Mouse (Mus musculus): Measurements from ENCODE around the gene Krtap1-4. TPM values are rescaled to one million over a fixed set of nuclear protein-coding genes. Genes with fewer than 3 reads are reported as not detected.

The Krtap1-4 gene
- polyA plus RNA-seq (2021; fragmentation: Nextera tagmentation): not detected in 2 replicates
- long read RNA-seq, experiment 1: 0 reads
- long read RNA-seq, experiment 2: 0 reads

GRCm38 (mm10) chr11:99583245-99583704 is at the start of gene Krtap1-4:
Gene Krtap1-4 (minus strand): TSS chr11:99583654.

GRCm38 (mm10) chr11:99628138-99628537 is 44.7 kb upstream of the Krtap1-4 start, which contains the start of gene Krtap4-1:
Gene Krtap4-1 (minus strand): TSS chr11:99628238.

GRCm38 (mm10) chr11:99620335-99620734 is 36.9 kb upstream of the Krtap1-4 start, which contains the start of gene Gm11562:
Gene Gm11562 (minus strand): TSS chr11:99620435.

GRCm38 (mm10) chr11:99614796-99615363 is 31.4 kb upstream of the Krtap1-4 start, which contains the start of gene Krtap2-4:
Gene Krtap2-4 (minus strand): TSS chr11:99614846.

DNA sequence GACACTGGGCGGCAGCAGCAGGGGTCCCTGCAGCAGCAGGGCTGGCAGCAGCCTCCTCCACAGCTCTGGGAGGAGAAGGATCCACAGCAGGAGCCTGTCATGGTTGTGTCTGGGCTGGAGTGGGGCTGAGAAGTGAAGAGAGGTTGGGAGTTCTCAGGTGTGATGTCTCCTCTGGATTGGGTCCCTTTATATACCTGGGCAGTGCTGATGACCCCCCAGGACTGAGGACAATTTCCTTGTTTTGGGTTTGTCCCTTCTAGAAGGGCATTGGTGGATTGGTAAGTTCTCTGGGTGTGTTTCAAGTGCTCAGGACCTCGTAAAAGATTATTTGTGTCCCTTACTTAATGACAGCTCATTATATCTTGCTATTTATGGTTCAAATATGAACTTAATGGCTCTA is 26.6 kb upstream of the Krtap1-4 start, which contains the start of gene Gm11937:
Gene Gm11937, minus strand, starts transcription at position 101 of the 400 bp plus-strand sequence.

GRCm38 (mm10) chr11:99603208-99603607 is 19.8 kb upstream of the Krtap1-4 start, which contains the start of gene Gm11938:
Gene Gm11938 (minus strand): TSS chr11:99603308.

GRCm38 (mm10) chr11:99597742-99598141 is 14.3 kb upstream of the Krtap1-4 start, which contains the start of gene Krtap9-3:
Gene Krtap9-3 (minus strand): TSS chr11:99598105.

GRCm38 (mm10) chr11:99590981-99591380 is 7.5 kb upstream of the Krtap1-4 start, which contains the start of gene Krtap1-3:
Gene Krtap1-3 (minus strand): TSS chr11:99591339.

DNA sequence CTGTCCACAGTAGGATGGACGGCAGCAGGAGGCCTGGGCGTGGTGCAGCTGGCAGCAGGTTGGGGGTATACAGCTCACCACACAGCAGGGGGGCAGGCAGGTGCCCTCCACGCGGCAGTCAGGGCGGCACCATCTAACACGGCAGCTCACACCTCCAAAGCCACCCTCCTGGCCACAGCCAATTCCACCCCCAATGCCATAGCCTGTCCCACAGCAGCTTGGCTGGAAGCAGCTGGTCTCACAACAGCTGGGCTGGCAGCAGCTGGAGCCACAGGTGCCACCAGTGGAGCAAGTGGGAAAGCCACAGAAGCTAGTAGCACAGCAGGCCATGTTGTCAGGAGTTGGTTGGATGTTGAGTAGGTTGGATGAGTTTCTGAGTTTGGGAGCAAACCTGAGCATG is 2.8 kb downstream of the Krtap1-4 start, which contains the start of gene Krtap1-5:
Gene Krtap1-5, minus strand, starts transcription at position 381 of the 400 bp plus-strand sequence.

DNA sequence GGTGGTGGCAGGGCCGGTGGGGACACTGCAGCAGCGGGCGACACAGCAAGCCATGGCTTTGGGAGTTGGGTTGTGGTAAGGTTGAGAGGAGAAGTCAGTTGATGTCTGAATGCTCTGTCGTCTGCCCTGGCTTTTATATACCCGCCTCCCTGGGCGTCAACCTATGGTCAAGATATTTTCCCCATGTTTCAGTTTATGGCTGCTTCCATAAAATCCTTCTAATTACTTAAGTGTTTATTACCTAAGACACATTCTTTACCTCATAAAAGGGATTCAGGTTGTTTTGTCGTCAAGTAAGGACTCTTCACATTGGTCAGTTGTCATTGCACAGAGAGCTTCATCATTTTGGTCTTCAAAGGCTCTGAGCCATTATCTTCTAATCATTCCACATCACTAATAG is 16.9 kb downstream of the Krtap1-4 start, which contains the start of gene Krtap3-1:
Gene Krtap3-1, minus strand, starts transcription at position 101 of the 400 bp plus-strand sequence.

DNA sequence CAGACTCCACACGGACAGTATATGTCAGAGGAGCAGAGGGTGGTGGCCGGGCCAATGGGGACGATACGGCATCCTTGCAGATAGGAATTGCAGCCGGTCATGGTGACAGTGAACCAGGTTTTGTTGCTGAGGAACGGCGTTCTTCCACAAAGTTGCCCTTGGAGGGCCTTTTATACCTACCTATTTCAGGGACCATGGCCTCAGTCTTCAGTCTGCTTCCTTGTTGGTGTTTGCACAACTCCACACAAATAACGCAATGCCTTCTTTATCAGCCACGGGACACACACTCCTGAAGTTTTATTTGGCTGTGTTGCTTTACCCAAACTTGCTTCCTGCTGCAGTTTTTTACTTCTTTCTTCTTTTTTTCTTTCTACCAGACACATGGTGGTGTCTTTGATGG is 24.1 kb downstream of the Krtap1-4 start, which contains the start of gene Gm11939:
Gene Gm11939, minus strand, starts transcription at position 101 of the 400 bp plus-strand sequence.

GRCm38 (mm10) chr11:99556753-99557152 is 26.7 kb downstream of the Krtap1-4 start, which contains the start of gene Krtap3-2:
Gene Krtap3-2 (minus strand): TSS chr11:99556853.

GRCm38 (mm10) chr11:99550765-99551164 is 32.7 kb downstream of the Krtap1-4 start, which contains the start of gene Krtap3-3:
Gene Krtap3-3 (minus strand): TSS chr11:99550865.

Other genes starting within 250 kb of the Krtap1-4 start
- gene Krt26, start 245.7 kb downstream of the Krtap1-4 start, polyA plus RNA-seq (2021; fragmentation: Nextera tagmentation): 0.05 TPM in 1 of 2 replicates, not detected in the other
- not detected in 2 replicates for gene Krt27, start 232.6 kb downstream of the Krtap1-4 start, polyA plus RNA-seq (2021; fragmentation: Nextera tagmentation)
- 0.13 and 0.16 TPM in 2 replicates for gene Krt28, start 208.8 kb downstream of the Krtap1-4 start, polyA plus RNA-seq (2021; fragmentation: Nextera tagmentation)
- gene Krt10, start 194.3 kb downstream of the Krtap1-4 start, polyA plus RNA-seq (2021; fragmentation: Nextera tagmentation): 39.1 and 40.8 TPM in 2 replicates
- gene Krt12, start 161.4 kb downstream of the Krtap1-4 start, polyA plus RNA-seq (2021; fragmentation: Nextera tagmentation): 21.1 and 24.0 TPM in 2 replicates
- gene Krt20, start 145.5 kb downstream of the Krtap1-4 start, polyA plus RNA-seq (2021; fragmentation: Nextera tagmentation): 0.43 TPM in 1 of 2 replicates, not detected in the other
- gene Krt23, start 90.5 kb downstream of the Krtap1-4 start, polyA plus RNA-seq (2021; fragmentation: Nextera tagmentation): not detected in 2 replicates
- not detected in 2 replicates for gene Krt39, start 62.3 kb downstream of the Krtap1-4 start, polyA plus RNA-seq (2021; fragmentation: Nextera tagmentation)
- not detected in 2 replicates for gene Krt40, start 40.5 kb downstream of the Krtap1-4 start, polyA plus RNA-seq (2021; fragmentation: Nextera tagmentation)
- not detected in 2 replicates for gene Krtap3-3, start 32.8 kb downstream of the Krtap1-4 start, polyA plus RNA-seq (2021; fragmentation: Nextera tagmentation)
- not detected in 2 replicates for gene Krtap3-2, start 26.8 kb downstream of the Krtap1-4 start, polyA plus RNA-seq (2021; fragmentation: Nextera tagmentation)
- gene Gm11939, start 24.2 kb downstream of the Krtap1-4 start, polyA plus RNA-seq (2021; fragmentation: Nextera tagmentation): not detected in 2 replicates
- not detected in 2 replicates for gene Krtap3-1, start 17.0 kb downstream of the Krtap1-4 start, polyA plus RNA-seq (2021; fragmentation: Nextera tagmentation)
- not detected in 2 replicates for gene Krtap1-5, start 2.6 kb downstream of the Krtap1-4 start, polyA plus RNA-seq (2021; fragmentation: Nextera tagmentation)
- not detected in 2 replicates for gene Krtap1-3, start 7.7 kb upstream of the Krtap1-4 start, polyA plus RNA-seq (2021; fragmentation: Nextera tagmentation)
- not detected in 2 replicates for gene Krtap9-3, start 14.5 kb upstream of the Krtap1-4 start, polyA plus RNA-seq (2021; fragmentation: Nextera tagmentation)
- not detected in 2 replicates for gene Gm11938, start 19.7 kb upstream of the Krtap1-4 start, polyA plus RNA-seq (2021; fragmentation: Nextera tagmentation)
- not detected in 2 replicates for gene Gm11937, start 26.5 kb upstream of the Krtap1-4 start, polyA plus RNA-seq (2021; fragmentation: Nextera tagmentation)
- not detected in 2 replicates for gene Krtap2-4, start 31.2 kb upstream of the Krtap1-4 start, polyA plus RNA-seq (2021; fragmentation: Nextera tagmentation)
- gene Gm11562, start 36.8 kb upstream of the Krtap1-4 start, polyA plus RNA-seq (2021; fragmentation: Nextera tagmentation): not detected in 2 replicates
- not detected in 2 replicates for gene Krtap4-1, start 44.6 kb upstream of the Krtap1-4 start, polyA plus RNA-seq (2021; fragmentation: Nextera tagmentation)
- not detected in 2 replicates for gene Krtap4-2, start 51.4 kb upstream of the Krtap1-4 start, polyA plus RNA-seq (2021; fragmentation: Nextera tagmentation)
- not detected in 2 replicates for gene Krtap4-7, start 60.4 kb upstream of the Krtap1-4 start, polyA plus RNA-seq (2021; fragmentation: Nextera tagmentation)
- not detected in 2 replicates for gene Gm11555, start 66.6 kb upstream of the Krtap1-4 start, polyA plus RNA-seq (2021; fragmentation: Nextera tagmentation)
- gene Gm11563, start 75.3 kb upstream of the Krtap1-4 start, polyA plus RNA-seq (2021; fragmentation: Nextera tagmentation): not detected in 2 replicates
- gene Krtap4-6, start 82.3 kb upstream of the Krtap1-4 start, polyA plus RNA-seq (2021; fragmentation: Nextera tagmentation): not detected in 2 replicates
- not detected in 2 replicates for gene Gm14190, start 107.1 kb upstream of the Krtap1-4 start, polyA plus RNA-seq (2021; fragmentation: Nextera tagmentation)
- not detected in 2 replicates for gene Gm14180, start 150.6 kb upstream of the Krtap1-4 start, polyA plus RNA-seq (2021; fragmentation: Nextera tagmentation)
- gene Gm11595, start 189.3 kb upstream of the Krtap1-4 start, polyA plus RNA-seq (2021; fragmentation: Nextera tagmentation): not detected in 2 replicates
- gene Krtap4-8, start 197.1 kb upstream of the Krtap1-4 start, polyA plus RNA-seq (2021; fragmentation: Nextera tagmentation): not detected in 2 replicates
- gene Krtap4-9, start 201.5 kb upstream of the Krtap1-4 start, polyA plus RNA-seq (2021; fragmentation: Nextera tagmentation): not detected in 2 replicates
- gene Gm11596, start 209.8 kb upstream of the Krtap1-4 start, polyA plus RNA-seq (2021; fragmentation: Nextera tagmentation): not detected in 2 replicates
- not detected in 2 replicates for gene Gm11569, start 215.3 kb upstream of the Krtap1-4 start, polyA plus RNA-seq (2021; fragmentation: Nextera tagmentation)
- not detected in 2 replicates for gene Gm11554, start 220.8 kb upstream of the Krtap1-4 start, polyA plus RNA-seq (2021; fragmentation: Nextera tagmentation)
- not detected in 2 replicates for gene Krtap4-13, start 226.2 kb upstream of the Krtap1-4 start, polyA plus RNA-seq (2021; fragmentation: Nextera tagmentation)
- gene Gm11564, start 232.0 kb upstream of the Krtap1-4 start, polyA plus RNA-seq (2021; fragmentation: Nextera tagmentation): not detected in 2 replicates

Measured in left cerebral cortex, adult 6 months (tissue).